Mouse (Mus musculus): Measurements from ENCODE around the gene Dmwd.

Dmwd gene

GRCm38 (mm10) chr7:19073504-19073903, 2.5 kb upstream of the Dmwd start:
- DNase-seq = no peak

DNA sequence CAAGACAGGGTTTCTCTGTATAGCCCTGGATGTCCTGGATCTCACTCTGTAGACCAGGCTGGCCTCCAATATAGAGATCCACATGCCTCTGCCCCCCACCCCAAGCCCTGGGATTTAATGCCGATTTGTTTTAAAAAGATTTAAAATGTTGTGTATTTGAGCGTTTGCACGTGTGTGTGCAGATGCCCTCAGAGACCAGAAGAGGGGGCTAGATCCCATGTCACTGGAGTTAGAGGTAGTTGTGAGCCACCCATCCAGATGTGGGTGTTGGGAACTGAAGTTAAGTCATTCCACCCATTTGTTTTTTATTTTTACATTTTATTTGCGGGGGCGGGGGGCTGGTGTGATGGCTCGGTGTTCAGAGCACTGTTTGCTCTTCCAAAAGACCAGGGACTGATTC, 1.5 kb upstream of the Dmwd start:
- DNase-seq = no peak

DNA sequence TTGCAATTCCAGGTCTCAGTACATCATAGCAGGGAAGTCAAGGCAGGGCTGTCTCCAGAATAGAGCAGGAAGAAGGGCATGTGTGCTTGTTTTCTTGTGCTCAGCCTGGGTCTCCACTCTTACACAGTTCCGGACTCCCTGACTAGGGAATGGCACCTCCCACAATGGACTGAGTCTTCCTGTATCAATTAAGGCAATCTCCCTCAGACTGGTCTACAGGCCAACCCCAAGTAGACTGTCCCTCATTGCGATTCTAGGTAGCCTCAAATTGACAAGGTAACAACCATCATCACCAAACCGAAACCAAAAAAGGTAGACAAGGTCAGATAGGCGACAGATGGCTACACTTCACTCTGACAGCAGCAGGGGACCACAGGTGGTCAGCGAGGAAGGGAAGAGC, 796 bp upstream of the Dmwd start:
- no peak for DNase-seq

DNA sequence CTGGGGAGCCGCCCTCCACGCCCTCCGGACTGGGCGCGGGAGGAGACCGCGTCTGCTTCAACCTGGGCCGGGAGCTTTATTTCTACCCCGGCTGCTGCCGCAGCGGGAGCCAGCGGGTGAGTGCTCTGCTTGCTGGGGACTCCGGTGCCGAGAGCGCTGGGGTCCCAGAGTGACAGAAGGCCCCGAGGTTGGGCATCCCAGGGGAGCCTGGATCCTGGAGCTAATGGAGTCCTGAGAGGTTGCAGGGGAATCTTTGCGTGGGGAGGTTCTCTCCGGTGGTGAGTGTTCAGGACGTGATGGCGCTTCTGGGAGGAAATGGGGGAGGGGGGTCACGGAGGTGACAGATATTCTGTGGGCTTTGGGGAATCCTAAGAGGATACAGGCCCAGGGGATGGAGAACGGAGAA, 562 bp downstream of the Dmwd start:
- no peak for DNase-seq

- DNase-seq = no peak
Observed at GRCm38 (mm10) chr7:19077761-19078160, 1.7 kb downstream of the Dmwd start.

- no peak for DNase-seq
Observed at GRCm38 (mm10) chr7:19078732-19079131, 2.7 kb downstream of the Dmwd start.

- DNase-seq = no peak
Observed at GRCm38 (mm10) chr7:19080451-19080950, 4.5 kb downstream of the Dmwd start.

DNA sequence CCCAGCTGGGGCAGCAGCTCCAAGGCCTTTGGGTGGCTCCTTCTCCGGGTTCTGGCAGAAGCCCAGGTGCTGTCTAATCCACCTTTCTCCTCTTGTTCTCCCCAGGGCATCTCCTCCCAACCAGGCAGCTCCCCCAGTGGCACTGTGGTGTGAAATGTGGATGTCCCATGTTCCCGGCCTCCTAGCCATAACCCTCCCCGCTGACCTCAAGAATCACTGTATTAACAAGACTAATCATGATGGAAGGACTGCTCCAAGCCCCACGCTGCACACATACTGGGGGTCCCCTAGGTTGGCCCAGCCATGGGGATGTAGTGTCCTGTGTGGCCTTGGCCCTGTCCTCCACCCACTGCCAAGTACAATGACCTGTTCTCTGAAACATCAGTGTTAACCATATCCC, 6.1 kb downstream of the Dmwd start:
- no peak for DNase-seq

GRCm38 (mm10) chr7:19083096-19083495, 7.1 kb downstream of the Dmwd start:
- no peak for DNase-seq

GRCm38 (mm10) chr7:19083701-19084100, 7.7 kb downstream of the Dmwd start, which contains the start of gene Dmpk:
Dmpk (plus strand) TSS chr7:19083849.
- DNase-seq = no peak

GRCm38 (mm10) chr7:19084277-19084771, 8.3 kb downstream of the Dmwd start:
- DNase-seq = no peak

DNA sequence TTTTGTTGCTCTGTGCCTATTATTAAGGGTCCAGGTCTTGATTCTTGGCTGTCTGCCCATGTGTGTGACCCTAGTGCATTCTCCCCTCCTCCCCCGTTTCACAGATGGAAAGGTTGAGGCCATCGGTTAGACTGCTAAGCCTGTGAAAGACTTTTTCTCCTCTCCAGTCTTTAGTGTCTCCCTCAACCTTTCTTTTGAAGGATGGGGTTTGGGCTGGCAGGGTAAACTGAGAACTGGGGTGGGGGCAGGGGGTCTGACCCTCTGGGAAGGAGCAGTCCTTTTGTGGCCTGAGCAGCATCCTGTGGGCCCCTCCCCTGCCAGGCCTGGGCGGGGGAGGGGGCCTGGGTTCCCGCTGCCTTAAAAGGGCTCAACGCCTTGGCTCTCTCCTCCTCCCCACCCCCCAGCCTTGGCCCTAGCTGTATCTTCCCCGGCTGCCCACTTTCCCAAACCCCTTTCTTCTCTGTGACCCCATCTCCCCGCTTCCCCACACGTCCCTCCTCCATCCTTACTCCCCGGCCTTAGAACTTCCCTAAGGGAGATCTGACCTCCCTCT, 9.0 kb downstream of the Dmwd start:
- DNase-seq = no peak

GRCm38 (mm10) chr7:19085495-19085894, 9.5 kb downstream of the Dmwd start:
- no peak for DNase-seq

- no peak for DNase-seq
Observed at GRCm38 (mm10) chr7:19086042-19086441, 10.0 kb downstream of the Dmwd start.

GRCm38 (mm10) chr7:19086760-19087159, 10.7 kb downstream of the Dmwd start:
- DNase-seq = no peak

- DNase-seq = no peak
Observed at GRCm38 (mm10) chr7:19088813-19089212, 12.8 kb downstream of the Dmwd start.

DNA sequence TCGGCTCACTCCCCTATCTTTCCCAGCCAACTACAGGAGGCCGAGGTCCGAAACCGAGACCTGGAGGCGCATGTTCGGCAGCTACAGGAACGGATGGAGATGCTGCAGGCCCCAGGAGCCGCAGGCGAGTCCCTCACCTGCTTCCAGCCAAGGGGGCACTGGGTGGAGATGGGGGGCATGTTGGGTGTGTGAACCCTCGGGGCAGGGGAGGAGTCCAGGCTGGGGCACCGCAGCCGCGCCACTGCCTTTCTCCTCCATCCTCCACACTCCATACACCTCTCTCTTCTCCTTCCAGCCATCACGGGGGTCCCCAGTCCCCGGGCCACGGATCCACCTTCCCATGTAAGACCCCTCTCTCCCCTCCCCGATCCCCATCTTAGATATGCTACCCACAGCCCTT, 15.9 kb downstream of the Dmwd start:
- no peak for DNase-seq

GRCm38 (mm10) chr7:19092381-19093173, 16.6 kb downstream of the Dmwd start:
- no peak for DNase-seq

- DNase-seq = no peak
Observed at GRCm38 (mm10) chr7:19093174-19093521, 17.1 kb downstream of the Dmwd start.

- no peak for DNase-seq
Observed at GRCm38 (mm10) chr7:19093537-19094385, 17.7 kb downstream of the Dmwd start.

- DNase-seq = no peak
Observed at GRCm38 (mm10) chr7:19094471-19094825, 18.4 kb downstream of the Dmwd start, which contains the start of gene Six5. Six5 (plus strand) TSS chr7:19094594.

GRCm38 (mm10) chr7:19094826-19095750, 19.1 kb downstream of the Dmwd start:
- no peak for DNase-seq

Data from cerebellum, adult 11 months (tissue).